Mouse (Mus musculus): ENCODE measurements around the gene Nme7. TPM values are rescaled to one million over a fixed set of nuclear protein-coding genes. Genes with fewer than 3 reads are reported as not detected.

The Nme7 gene
- total RNA-seq, 2 experiments from 2014 or later: 22.7 to 24.9 TPM

DNA sequence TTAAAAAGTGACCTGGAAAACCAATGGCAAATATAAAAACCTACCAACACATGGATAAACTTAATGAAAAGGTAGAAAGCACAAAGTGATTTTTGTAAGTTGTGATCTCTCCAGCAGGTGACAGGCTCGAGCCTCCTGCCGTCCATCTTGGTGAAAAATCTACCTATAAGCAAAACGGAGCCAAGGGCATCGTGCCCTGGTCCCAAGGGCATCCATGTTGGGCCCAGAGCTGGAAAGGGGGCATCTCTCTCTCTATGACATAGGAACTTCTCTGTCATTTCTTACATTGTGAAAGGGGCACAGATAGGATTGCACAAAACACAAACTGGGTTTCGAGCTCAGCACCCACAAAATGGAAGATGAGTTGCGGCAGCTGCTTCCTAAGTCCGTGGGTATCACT, 151.7 kb downstream of the Nme7 start:
- peak overlapping the region; percentile 99 for H3K27ac ChIP-seq
- peak overlapping the region; percentile 94 for H3K4me3 ChIP-seq
- intact Hi-C loops (cut with DNase I): loop anchor here (2.0 to 5.0 kb wide), 6 partner anchors 121 to 662 kb away; no protein-coding TSS in a partner anchor
- DNase-seq (ENCODE audit: extremely low spot score in 1 of 2, low spot score in 2 of 2): peak in 1 of 2 experiments; percentile 26
- peak; percentile 51 for TF ChIP-seq CTCF (IDR thresholded peaks at IDR 0.05)

DNA sequence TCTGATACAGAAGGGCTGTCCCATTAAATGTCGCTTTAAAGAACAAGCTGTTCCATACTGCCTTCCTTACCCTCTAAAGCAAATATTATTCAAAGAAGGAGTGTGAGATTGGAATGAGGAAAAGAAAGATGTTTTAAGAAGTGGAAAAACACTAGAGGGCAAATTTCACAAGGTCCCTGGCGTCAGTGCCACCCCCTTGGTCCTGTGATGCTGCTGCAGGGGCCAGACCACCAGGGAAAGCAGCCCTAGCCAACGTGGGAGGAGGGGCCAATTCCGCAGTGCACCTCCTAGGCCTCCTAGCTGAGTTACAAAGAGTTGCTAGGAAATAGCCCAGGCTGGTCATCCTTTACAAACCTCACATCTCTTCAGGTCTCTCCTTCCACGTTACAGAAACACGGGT, 152.1 kb downstream of the Nme7 start:
- Histone ChIP-seq H3K27ac (peak overlapping the region; percentile 99), H3K4me3 (peak overlapping the region; percentile 94)
- no peak for TF ChIP-seq CTCF (IDR thresholded peaks at IDR 0.05)
- intact Hi-C loops (cut with DNase I): loop anchor here (2.0 to 5.0 kb wide), 6 partner anchors 121 to 661 kb away; no protein-coding TSS in a partner anchor
- peak in 1 of 2 experiments; percentile 49 for DNase-seq (ENCODE audit: extremely low spot score in 1 of 2, low spot score in 2 of 2)

DNA sequence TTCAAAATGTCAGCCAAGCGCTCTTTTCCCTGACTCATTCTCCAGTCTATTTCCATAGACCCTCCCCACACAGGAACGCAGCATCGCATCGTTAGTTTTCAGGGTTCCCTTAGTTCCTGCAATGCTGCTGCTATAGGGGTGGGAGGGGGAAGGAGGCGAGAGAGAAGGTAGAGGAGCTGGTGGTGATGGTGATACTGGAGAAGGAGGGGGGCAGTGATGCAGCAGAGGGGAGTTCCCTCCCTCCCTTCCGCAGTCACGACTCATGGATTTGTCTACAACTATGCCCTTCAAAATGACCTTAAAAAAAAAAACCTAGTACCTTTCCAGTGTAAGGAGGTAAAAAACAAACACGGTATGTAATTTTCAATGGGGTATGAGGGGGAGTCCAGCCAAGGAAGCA, 152.8 kb downstream of the Nme7 start:
- peak; percentile 41 to 58 for DNase-seq (ENCODE audit: extremely low spot score in 1 of 2, low spot score in 2 of 2)
- intact Hi-C loops (cut with DNase I): loop anchor here (2.0 to 5.0 kb wide), 6 partner anchors 120 to 661 kb away; no protein-coding TSS in a partner anchor
- TF ChIP-seq CTCF (IDR thresholded peaks at IDR 0.05): no peak
- Histone ChIP-seq H3K27ac (peak overlapping the region; percentile 99), H3K4me3 (peak overlapping the region; percentile 94)

DNA sequence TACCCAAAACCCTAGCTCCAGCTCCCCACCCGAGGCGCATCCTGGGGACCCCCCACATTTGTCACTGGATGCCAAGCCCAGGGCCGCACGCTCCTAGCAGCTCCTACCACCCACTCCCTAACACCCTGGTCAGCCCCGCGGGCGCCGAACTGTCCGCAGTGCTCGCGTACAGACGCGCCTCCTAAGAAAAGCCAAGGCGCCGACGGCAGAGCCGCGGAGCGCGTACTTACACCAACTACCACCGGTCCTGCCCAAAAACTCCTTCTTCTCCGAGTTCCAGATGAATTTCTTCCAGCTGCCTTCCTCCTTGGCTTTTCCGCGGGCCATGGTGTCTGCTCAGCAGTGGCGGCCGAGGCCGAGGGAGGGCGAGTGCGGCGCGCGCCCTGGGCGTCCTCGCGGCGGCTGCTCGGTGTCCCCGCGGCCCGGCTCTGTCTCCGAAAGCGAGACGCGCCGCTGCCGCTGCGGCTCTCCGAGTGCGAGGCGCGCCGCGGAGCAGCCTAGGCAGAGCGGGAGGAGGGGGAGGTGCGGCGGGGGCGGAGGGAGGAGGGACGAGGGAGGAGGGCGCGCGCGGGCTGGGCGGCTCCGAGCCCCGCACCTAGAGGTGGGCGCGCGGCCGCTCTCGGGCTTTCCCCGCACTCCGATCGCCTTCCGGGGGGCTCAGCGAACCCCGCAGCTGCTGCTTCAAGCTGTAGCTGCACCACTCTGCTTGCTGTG, 153.8 kb downstream of the Nme7 start:
- H3K4me3 ChIP-seq: peak overlapping the region; percentile 94
- peak; percentile 24 to 79 for DNase-seq (ENCODE audit: extremely low spot score in 1 of 2, low spot score in 2 of 2)
- intact Hi-C loops (cut with DNase I): loop anchor here (2.0 to 5.0 kb wide), 7 partner anchors 119 to 660 kb away; no protein-coding TSS in a partner anchor
- H3K27ac ChIP-seq: peak overlapping the region; percentile 99
- no peak for TF ChIP-seq CTCF (IDR thresholded peaks at IDR 0.05)

DNA sequence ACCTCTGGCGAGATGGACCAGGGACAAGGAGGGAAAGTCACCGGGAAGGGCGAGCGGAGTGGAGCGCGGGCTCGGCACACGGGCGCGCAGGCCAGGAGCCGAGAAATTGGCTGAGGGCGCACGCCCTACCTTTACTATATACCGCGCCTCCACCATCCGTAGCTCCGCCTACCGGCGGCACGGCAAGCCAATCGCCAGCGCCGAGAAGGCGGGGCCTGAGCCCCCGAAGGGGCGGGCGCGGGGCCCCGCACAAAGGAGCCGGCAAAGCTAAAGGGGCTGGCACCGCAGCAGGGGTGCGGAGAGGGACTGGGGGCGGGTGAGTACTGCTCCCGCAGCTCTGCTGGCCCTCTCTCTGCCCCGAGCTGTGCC, 154.3 kb downstream of the Nme7 start, which contains the start of gene Atp1b1:
Atp1b1 (minus strand) TSS at position 111 of the 369 bp plus-strand sequence.
- peak within 1 kb of the TSS; percentile 94 for H3K4me3 ChIP-seq
- peak; percentile 91 to 93 for DNase-seq (ENCODE audit: extremely low spot score in 1 of 2, low spot score in 2 of 2)
- intact Hi-C loops (cut with DNase I): loop anchor here (2.0 to 5.0 kb wide), 6 partner anchors 299 to 659 kb away; no protein-coding TSS in a partner anchor
- peak within 1 kb of the TSS; percentile 99 for H3K27ac ChIP-seq
- TF ChIP-seq CTCF (IDR thresholded peaks at IDR 0.05): peak; percentile 32

DNA sequence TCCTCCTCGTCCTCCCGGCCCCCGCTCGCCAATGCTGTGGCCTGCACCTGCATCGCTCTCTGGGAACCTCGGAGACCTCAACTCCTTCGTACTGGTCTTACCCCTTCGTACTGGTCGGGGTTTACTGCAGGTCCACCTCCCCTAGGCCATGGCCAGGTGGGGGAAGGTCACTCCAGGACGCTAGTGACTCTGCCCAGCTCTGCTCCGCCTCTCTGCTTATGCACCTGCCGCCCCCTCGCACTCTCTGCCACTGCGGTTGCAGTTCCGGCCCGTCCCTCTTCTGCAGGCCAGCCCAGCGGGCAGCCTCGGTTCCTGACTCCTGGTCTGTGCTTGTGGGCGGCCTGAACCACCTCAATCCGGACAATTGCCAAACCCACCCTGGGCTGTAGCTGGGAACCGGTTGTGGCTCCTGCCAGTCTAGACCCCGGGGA, 154.7 kb downstream of the Nme7 start:
- no peak for TF ChIP-seq CTCF (IDR thresholded peaks at IDR 0.05)
- peak overlapping the region; percentile 94 for H3K4me3 ChIP-seq
- H3K27ac ChIP-seq: peak overlapping the region; percentile 94
- DNase-seq (ENCODE audit: extremely low spot score in 1 of 2, low spot score in 2 of 2): no peak
- intact Hi-C loops (cut with DNase I): loop anchor here (2.0 to 5.0 kb wide), 6 partner anchors 299 to 659 kb away; no protein-coding TSS in a partner anchor

DNA sequence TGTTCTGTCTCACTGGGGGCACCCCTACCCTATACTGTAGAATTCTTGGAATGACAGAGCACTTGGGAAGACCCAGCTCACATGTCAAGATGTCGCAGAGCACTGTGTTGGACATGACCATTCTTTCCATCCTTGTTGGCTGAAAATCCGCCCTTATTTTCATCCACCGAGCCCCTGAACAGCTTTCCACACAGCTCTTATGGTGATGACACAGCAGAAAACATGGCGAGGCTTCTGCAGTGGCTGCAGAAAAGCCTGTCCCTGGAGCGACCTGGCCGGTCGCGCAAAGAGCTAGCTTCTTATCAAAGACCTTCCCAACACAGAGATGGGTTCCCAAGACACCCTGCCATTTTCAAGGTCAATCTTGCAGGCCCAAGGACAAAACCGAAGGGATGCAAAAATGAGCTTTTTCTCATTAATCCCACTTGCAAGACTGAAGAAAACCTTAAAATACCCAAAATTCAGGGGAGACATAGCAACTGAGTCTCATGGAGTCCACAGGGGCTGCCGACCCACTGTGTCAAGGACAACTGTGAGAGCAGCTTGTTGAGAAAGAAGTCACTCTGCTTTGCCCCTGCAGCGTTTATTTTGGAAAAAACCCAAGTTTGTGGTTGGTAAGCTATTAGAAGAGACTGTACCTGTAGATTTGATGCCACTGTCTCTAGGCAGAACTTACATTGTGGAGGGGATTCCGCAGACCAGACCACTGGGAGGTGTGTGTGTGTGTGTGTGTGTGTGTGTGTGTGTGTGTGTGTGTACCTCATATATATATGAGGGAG, 155.4 kb downstream of the Nme7 start:
- H3K27ac ChIP-seq: peak overlapping the region; percentile 94
- intact Hi-C loops (cut with DNase I): loop anchor here (2.0 to 5.0 kb wide), 6 partner anchors 298 to 658 kb away; no protein-coding TSS in a partner anchor
- peak overlapping the region; percentile 94 for H3K4me3 ChIP-seq
- DNase-seq (ENCODE audit: extremely low spot score in 1 of 2, low spot score in 2 of 2): peak in 1 of 2 experiments; percentile 16
- TF ChIP-seq CTCF (IDR thresholded peaks at IDR 0.05): no peak

DNA sequence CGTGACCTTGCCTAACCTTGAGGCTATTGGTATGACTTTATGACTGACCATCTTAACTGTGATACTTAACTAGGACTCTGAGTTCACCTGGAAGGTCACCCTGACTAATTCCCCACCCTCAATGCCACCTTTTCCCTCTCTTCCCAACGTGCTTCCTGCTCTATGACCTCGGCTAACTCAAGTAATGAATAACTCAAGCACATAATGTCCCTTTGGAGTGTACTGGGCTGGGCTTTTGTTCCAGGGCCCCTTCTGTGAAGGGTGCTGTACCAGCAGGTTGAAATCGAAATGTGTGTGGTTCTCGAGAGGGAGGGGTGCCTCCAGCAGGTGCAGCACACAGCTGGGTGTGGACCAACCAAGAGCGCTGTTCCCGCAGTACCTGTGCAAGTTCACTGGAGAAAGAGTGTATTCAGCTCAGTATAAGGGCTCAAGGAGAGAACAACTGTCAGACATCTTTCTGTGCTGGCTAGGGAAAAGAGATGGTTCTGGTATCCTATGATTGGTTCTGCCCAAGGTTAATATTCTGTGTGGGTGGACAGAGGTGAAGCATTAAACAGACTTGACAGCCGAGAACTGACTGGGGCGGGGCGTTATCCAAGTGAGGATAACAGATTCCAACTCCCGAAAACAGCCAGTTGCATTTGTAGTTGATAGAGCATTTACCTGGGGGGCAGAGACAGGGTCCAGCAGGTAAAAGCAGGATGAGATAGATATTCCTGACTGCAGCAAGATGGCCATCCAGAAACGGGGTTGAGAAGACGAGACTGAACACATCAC, 157.2 kb downstream of the Nme7 start:
- Histone ChIP-seq H3K4me3 (peak overlapping the region; percentile 38), H3K27ac (peak overlapping the region; percentile 90)
- DNase-seq (ENCODE audit: extremely low spot score in 1 of 2, low spot score in 2 of 2): no peak
- intact Hi-C loops (cut with DNase I): loop anchor here (1.0 to 2.0 kb wide), 2 partner anchors 126 to 223 kb away; no protein-coding TSS in a partner anchor
- TF ChIP-seq CTCF (IDR thresholded peaks at IDR 0.05): no peak

DNA sequence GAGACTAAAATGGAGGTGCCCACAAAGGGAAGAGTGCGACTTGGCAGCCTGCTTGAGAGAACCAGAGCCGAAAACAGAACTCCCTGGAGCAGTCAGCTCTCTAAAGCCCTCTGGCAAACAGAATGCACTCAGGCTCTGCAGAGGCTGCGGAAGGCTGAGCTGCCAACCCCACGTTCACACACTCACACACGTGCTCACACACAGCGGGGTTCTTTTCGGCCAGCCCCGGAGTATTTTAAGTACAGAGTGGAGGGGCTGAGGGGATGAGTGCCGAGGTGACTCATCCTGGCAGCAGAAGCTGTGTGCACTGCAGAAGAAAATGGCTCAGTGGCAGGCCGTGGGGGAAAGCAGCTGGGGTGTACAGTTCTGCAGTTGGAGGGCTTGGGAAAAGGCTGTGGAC, 157.8 kb downstream of the Nme7 start:
- H3K27ac ChIP-seq: peak overlapping the region; percentile 90
- intact Hi-C loops (cut with DNase I): loop anchor here (1.0 to 2.0 kb wide), 3 partner anchors 81 to 223 kb away; no protein-coding TSS in a partner anchor
- H3K4me3 ChIP-seq: peak overlapping the region; percentile 38
- no peak for TF ChIP-seq CTCF (IDR thresholded peaks at IDR 0.05)
- DNase-seq (ENCODE audit: extremely low spot score in 1 of 2, low spot score in 2 of 2): peak; percentile 81 to 84

DNA sequence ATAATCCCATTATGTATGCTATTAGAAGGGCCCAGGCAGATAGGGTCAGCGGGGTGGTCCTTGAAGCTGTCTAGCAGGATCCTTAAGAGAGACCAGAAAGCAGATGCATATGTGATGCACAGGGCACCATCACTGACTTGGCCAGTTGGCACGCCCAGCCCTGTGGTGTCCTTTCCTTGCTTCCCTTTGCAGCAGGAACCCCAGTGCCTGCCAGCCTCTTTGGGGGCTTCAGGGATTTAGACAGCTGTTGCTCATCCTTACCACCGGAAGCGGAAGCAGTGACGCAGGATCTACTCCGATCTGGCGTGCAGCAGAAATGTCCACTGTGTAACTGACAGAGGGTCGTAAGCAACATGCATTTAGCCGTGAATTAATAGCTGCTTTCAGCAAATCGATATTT, 163.5 kb downstream of the Nme7 start:
- Histone ChIP-seq H3K4me3 (no peak overlapping the region), H3K27ac (no peak overlapping the region)
- DNase-seq (ENCODE audit: extremely low spot score in 1 of 2, low spot score in 2 of 2): no peak
- no peak for TF ChIP-seq CTCF (IDR thresholded peaks at IDR 0.05)
- intact Hi-C loops (cut with DNase I): no loop called here

DNA sequence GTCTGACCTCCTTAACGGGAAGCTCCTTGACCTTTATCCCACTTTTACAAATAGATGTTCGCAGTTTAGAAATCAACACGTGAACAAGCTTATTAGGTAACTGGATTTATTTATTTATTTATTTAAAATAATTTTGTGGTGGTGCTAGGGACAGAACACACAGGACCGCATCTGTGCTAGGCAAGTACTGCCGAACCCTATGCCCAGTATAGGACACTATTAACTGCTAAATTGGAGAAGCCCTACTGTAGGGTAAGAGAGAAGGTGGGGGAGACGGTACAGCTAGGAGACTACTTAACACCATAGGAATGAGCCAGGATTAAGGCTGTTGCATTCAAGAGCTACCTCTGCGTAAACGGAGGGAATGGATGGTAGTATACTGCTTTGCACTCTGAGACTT, 164.4 kb downstream of the Nme7 start:
- intact Hi-C loops (cut with DNase I): no loop called here
- no peak for DNase-seq (ENCODE audit: extremely low spot score in 1 of 2, low spot score in 2 of 2)
- H3K27ac ChIP-seq: no peak overlapping the region
- no peak overlapping the region for H3K4me3 ChIP-seq
- TF ChIP-seq CTCF (IDR thresholded peaks at IDR 0.05): no peak
